Mouse (Mus musculus): Measurements from ENCODE around the gene Marveld1.

The Marveld1 gene

GRCm38 (mm10) chr19:42139724-42140517, 7.3 kb upstream of the Marveld1 start:
- DNase-seq (ENCODE audit: low read depth, low spot score): no peak

- no peak for DNase-seq (ENCODE audit: low read depth, low spot score)
These were observed 5.2 kb upstream of the Marveld1 start for GRCm38 (mm10) chr19:42141998-42142397.

DNA sequence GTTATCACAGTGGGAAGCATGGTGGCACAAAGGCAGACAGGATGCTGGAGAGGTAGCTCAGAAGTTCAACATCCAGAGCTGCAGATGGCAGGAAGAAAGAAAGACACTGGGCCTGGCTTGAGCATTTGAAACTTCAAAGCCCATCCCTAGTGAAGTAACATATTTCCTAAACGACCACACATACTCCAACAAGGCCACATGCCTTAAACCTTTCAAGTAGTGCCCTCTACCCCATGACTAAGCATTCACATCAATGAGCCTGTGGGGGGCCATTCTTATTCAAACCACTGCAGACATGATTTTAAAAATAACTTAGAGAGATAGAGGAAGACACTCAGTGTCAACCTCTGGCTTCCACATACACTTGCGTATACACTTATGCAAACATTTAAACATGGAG, 4.4 kb upstream of the Marveld1 start:
- no peak for DNase-seq (ENCODE audit: low read depth, low spot score)

- no peak for DNase-seq (ENCODE audit: low read depth, low spot score)
These were observed 3.1 kb upstream of the Marveld1 start for GRCm38 (mm10) chr19:42144067-42144466.

GRCm38 (mm10) chr19:42144541-42145167, 2.5 kb upstream of the Marveld1 start:
- DNase-seq (ENCODE audit: low read depth, low spot score): peak; percentile 80

- no peak for DNase-seq (ENCODE audit: low read depth, low spot score)
These were observed 2.0 kb upstream of the Marveld1 start for GRCm38 (mm10) chr19:42145210-42145609.

DNA sequence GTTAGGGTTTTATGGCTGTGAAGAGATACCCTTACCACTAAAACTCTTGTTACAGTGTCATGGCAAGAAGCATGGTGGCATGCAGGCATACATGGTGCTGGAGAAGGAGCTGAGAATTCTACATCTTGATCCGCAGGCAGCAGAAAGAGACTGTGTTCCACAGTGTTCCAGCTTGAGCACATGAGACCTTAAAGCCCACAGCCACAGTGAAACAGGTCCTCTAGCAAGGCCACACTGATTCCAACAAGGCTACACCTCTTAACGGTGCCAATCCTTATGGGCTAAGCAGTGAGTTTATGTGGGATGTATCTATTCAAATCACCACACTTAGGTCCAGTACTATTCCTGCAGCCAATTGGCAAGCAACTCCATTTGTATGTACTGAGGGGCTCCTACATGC, 1.5 kb upstream of the Marveld1 start:
- DNase-seq (ENCODE audit: low read depth, low spot score): no peak

DNA sequence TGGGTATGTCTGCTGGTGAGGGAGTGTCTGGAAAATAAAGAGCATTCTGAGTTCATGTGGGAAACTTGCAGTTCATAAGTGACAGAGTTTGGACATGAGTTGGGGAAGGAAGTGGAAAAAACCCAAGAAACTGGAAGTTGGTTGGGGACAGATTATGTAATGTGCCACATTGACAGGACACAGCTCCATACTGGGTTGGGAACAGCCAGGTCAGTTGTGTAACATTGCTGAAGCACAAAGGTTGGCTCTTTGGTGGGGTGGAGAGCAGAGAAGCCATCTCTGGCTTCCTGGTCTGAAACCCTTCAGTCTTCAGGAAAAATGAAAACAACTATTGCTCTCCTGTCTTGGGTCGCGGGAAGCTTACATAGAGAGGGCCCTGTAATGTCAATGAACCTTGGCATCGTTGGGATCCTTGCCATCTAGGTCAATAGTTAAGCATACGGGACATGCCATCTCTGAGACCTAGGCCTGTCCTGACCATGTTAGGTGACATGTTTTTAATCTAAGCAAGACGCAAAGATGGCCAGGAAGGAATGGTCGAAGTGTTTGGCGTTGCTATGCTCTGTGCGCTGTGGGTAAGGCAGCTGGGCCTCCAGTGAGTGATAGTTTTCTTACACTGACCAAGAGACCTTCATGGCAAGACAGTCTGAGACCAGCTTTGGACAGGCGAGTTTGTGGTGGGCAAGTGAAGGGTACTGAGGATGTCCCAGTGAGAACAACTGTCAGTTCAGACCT, 757 bp upstream of the Marveld1 start:
- DNase-seq (ENCODE audit: low read depth, low spot score): no peak

DNA sequence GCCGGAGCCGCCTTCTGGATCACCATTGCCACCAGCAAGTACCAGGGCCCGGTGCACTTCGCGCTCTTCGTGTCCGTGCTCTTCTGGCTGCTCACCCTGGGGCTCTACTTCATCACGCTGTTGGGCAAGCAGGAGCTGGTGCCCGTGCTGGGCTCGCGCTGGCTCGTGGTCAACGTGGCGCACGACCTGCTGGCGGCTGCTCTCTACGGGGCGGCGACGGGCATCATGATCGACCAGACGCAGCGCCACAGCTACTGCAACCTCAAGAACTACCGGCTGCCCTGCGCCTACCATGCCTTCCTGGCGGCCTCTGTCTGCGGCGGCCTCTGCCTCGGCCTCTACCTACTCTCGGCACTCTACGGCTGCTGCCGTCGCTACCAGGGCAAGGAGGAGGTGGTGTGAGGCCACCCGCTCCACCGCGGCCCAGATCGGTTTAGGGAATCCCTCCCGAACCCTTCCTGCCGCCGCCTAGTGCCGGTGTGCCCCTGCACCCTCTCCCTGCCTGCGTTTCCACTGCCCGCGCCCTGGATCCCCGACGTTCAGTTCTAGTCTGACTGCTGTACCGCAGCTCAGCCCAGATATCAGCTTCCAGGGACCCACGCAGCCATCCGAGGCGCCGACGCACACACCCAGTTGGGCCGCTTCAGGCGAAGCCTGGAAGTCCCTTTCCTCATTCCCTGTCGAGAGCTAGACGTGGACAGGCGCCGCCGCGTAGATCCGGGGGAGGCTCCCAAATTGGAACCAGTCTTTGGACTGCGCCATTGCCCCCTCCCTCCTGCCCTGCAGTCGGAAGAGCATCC, 769 bp downstream of the Marveld1 start:
- DNase-seq (ENCODE audit: low read depth, low spot score): peak; percentile 46

DNA sequence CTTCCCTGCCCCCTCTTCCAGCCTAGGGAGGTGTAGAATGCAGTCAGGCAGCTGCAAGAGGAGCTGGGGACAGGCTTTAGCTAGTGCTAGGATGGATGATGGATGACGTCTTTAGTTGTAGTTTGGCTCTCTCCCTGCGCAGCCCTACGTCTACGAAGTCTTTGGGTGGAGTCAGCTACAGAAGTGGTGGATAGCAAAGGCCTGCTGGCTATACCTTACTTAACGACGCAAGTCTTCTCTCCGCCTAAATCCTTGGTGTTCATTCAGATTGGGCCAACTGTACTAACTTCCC, 1.3 kb downstream of the Marveld1 start:
- DNase-seq (ENCODE audit: low read depth, low spot score): no peak

DNA sequence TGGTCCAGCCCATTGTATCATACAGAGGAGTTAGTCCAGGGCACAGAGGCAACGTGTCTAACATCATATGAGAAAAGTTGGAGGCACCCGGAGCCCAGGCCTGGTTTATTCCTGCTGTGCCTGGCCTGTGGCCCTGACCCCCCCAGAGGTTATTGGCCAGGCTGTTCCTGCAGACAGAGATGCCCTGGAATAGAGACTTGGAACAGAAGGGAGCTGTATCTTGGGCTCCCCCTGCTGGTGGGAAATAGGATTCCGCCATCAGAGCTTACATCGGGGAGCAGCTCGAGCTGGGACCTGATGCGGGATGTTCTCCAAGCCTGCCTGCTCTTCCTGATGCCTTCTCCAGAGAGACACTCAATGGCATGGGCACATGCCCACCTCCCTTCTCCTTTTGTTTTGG, 4.8 kb downstream of the Marveld1 start:
- DNase-seq (ENCODE audit: low read depth, low spot score): peak; percentile 71

GRCm38 (mm10) chr19:42157493-42158237, 10.5 kb downstream of the Marveld1 start:
- DNase-seq (ENCODE audit: low read depth, low spot score): no peak

GRCm38 (mm10) chr19:42158246-42159017, 11.2 kb downstream of the Marveld1 start:
- no peak for DNase-seq (ENCODE audit: low read depth, low spot score)

- DNase-seq (ENCODE audit: low read depth, low spot score): no peak
These were observed 16.6 kb downstream of the Marveld1 start, which contains the start of gene Zfyve27 for GRCm38 (mm10) chr19:42163764-42164163. Gene Zfyve27 (plus strand): TSS chr19:42163951.

DNA sequence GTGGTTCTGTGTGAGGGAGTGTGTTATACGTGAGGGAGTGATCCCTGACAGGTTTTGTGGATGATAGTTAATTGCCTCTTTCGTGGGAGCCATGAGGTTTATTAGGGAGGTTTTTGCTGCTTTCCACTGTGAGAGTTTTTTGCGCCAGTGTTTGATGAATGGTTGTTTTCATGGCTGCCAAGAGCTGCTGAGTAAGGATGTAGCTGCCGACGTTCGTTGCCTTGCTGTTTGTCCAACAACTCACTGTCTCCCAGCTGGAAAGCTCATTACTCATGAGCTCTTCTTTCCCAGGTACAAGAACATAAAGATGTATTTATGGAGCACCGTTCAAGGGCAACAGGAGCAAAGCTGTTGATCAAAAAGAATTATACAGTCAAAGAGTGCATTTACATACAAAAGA, 17.0 kb downstream of the Marveld1 start:
- DNase-seq (ENCODE audit: low read depth, low spot score): no peak

- peak; percentile 75 for DNase-seq (ENCODE audit: low read depth, low spot score)
These were observed 18.9 kb downstream of the Marveld1 start for GRCm38 (mm10) chr19:42166130-42166529.

DNA sequence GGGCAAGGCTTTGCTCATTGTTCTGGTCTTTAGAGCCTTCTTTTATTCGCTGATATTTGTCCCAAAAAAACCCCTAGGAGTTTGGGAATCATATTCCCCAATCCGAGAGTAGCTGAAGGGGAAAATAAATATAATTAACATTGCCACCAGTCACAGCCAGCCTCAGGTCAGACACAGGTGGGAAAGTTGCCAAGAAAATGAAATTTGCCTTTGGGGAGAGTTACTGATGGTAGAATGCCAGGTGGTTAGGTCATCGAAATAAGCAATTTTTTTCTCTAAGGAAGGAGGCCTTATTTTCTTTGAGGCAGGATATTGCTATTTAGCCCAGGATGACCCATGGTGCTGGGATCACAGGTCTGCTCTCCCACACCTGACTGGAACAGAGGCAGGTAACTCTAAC, 19.6 kb downstream of the Marveld1 start:
- no peak for DNase-seq (ENCODE audit: low read depth, low spot score)

GRCm38 (mm10) chr19:42167489-42167888, 20.3 kb downstream of the Marveld1 start:
- DNase-seq (ENCODE audit: low read depth, low spot score): no peak

DNA sequence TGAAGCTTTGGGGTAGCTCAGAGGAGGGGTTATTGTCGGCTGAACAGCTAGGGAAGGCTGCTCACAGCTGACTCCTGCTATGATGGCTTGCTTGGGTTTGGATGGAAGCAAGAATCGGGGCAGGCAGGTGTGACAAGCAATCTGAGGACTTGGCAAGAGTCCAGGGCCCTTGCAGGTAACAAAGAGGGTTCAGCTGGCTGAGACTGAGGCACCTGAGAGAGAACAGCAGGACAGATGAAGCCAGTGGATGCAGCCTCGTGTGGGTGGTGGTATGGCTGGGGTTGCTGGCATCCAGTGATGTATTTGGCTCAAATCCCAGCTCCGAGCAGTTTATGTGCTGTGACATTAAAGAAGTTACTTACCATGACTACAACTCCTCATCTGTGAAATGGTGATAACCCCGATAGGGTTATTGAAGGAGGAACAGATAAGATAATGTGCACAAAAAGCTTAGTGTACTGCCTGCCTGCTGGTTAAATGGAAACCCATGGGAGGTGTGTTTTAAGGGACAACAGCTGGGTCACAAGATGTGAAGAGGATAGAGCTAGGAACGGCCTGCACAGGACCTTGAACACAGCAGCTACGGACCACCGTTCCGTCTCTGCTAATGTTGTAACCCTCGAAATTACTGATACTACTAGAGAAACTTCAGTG, 22.2 kb downstream of the Marveld1 start:
- DNase-seq (ENCODE audit: low read depth, low spot score): no peak

Data from CD4-positive helper T cell, adult 2 months (primary cell).